Mouse (Mus musculus) embryonic stem cell, embryonic (primary cell): ENCODE measurements at regions not wholly inside any gene's neighbourhood (a gene's known extent, or its start where the extent isn't known, plus 50 kb on each side); places are given as distances from the start of the nearest gene placed in this dataset.

Experiments used
- CTCF ChIA-PET, 4 experiments: fragments of 300-600 bp in 2 of 4; fragments of 350-600 bp in 2 of 4; sonication (Branson Sonifier 250); formaldehyde crosslinking; loops; one replicate each; lab custom pipeline; 2022; ENCODE audit warnings: inconsistent platforms in 2 of 4; lab: Charles Lee
- POLR2A ChIA-PET, 4 experiments: fragments of 300-600 bp in 2 of 4; fragments of 350-600 bp in 2 of 4; sonication (Branson Sonifier 250); formaldehyde crosslinking; loops; one replicate each; lab custom pipeline; 2022; ENCODE audit warnings: antibody characterized with exemption in 4 of 4, inconsistent platforms in 1 of 4; lab: Charles Lee

- ChIA-PET POLR2A (interaction anchor here in 1 of 4 experiments (1.6 kb wide), 1 partner anchor 449 kb away, joined by 3 read pairs; the partner anchor contains the start of gene Cited2), CTCF (no interaction called here)
Measured at GRCm38 (mm10) chr10:17273855-17274254, 449.2 kb upstream of the Cited2 start.

GRCm38 (mm10) chr10:17275214-17275613 is 447.8 kb upstream of the Cited2 start:
- POLR2A ChIA-PET: no interaction called here
- CTCF ChIA-PET: no interaction called here

GRCm38 (mm10) chr10:17277911-17278310 is 445.1 kb upstream of the Cited2 start:
- POLR2A ChIA-PET: interaction anchor here in 2 of 4 experiments (0.5 to 1.0 kb wide), 3 partner anchors 216 to 450 kb away, joined by 3 to 4 read pairs (median 3); partner anchors contain the start of gene Cited2 (in 1 of the 2)
- CTCF ChIA-PET: no interaction called here

- ChIA-PET POLR2A (no interaction called here), CTCF (no interaction called here)
Measured at GRCm38 (mm10) chr10:17284858-17285257, 438.2 kb upstream of the Cited2 start.

GRCm38 (mm10) chr10:17287141-17287540 is 435.9 kb upstream of the Cited2 start:
- CTCF ChIA-PET: no interaction called here
- POLR2A ChIA-PET: no interaction called here

GRCm38 (mm10) chr10:17288231-17288630 is 434.8 kb upstream of the Cited2 start:
- CTCF ChIA-PET: interaction anchor here in 1 of 4 experiments (0.7 kb wide), 1 partner anchor 39 kb away, joined by 3 read pairs; no protein-coding TSS in a partner anchor
- POLR2A ChIA-PET: no interaction called here

- ChIA-PET POLR2A (no interaction called here), CTCF (interaction anchor here in 1 of 4 experiments (0.6 kb wide), 1 partner anchor 101 kb away, joined by 4 read pairs; no protein-coding TSS in a partner anchor)
Measured at GRCm38 (mm10) chr10:17292331-17292730, 430.7 kb upstream of the Cited2 start.

GRCm38 (mm10) chr10:17294440-17294839 is 428.6 kb upstream of the Cited2 start:
- POLR2A ChIA-PET: no interaction called here
- CTCF ChIA-PET: no interaction called here

- CTCF ChIA-PET: no interaction called here
Measured at GRCm38 (mm10) chr10:17295157-17295556, 427.9 kb upstream of the Cited2 start.

GRCm38 (mm10) chr10:17299600-17299999 is 423.4 kb upstream of the Cited2 start:
- POLR2A ChIA-PET: interaction anchor here in 1 of 4 experiments (1.1 kb wide), 1 partner anchor 424 kb away, joined by 3 read pairs; the partner anchor contains the start of gene Cited2
- CTCF ChIA-PET: no interaction called here

More at GRCm38 (mm10) chr10:17295157-17295556, 427.9 kb upstream of the Cited2 start:
- POLR2A ChIA-PET: no interaction called here

GRCm38 (mm10) chr10:17326724-17327123 is 396.3 kb upstream of the Cited2 start:
- CTCF ChIA-PET: interaction anchor here in 1 of 4 experiments (0.6 kb wide), 2 partner anchors 28 to 38 kb away, joined by 3 to 4 read pairs; no protein-coding TSS in a partner anchor
- POLR2A ChIA-PET: no interaction called here

GRCm38 (mm10) chr10:17330904-17331606 is 392.0 kb upstream of the Cited2 start:
- ChIA-PET CTCF (no interaction called here), POLR2A (interaction anchor here in 1 of 4 experiments (1.6 kb wide), 1 partner anchor 392 kb away, joined by 4 read pairs; the partner anchor contains the start of gene Cited2)

- ChIA-PET POLR2A (interaction anchor here in 1 of 4 experiments (1.6 kb wide), 1 partner anchor 392 kb away, joined by 4 read pairs; the partner anchor contains the start of gene Cited2), CTCF (no interaction called here)
Measured at GRCm38 (mm10) chr10:17331607-17332008, 391.4 kb upstream of the Cited2 start.

- ChIA-PET POLR2A (interaction anchor here in 1 of 4 experiments (1.6 kb wide), 1 partner anchor 391 kb away, joined by 4 read pairs; the partner anchor contains the start of gene Cited2), CTCF (no interaction called here)
Measured at GRCm38 (mm10) chr10:17332025-17332767, 390.8 kb upstream of the Cited2 start.

- ChIA-PET POLR2A (no interaction called here), CTCF (no interaction called here)
Measured at GRCm38 (mm10) chr10:17332986-17333385, 390.0 kb upstream of the Cited2 start.

GRCm38 (mm10) chr10:17333676-17334075 is 389.3 kb upstream of the Cited2 start:
- POLR2A ChIA-PET: no interaction called here
- CTCF ChIA-PET: no interaction called here

GRCm38 (mm10) chr10:17337217-17337616 is 385.8 kb upstream of the Cited2 start:
- ChIA-PET POLR2A (no interaction called here), CTCF (no interaction called here)

GRCm38 (mm10) chr10:17343829-17344228 is 379.2 kb upstream of the Cited2 start:
- CTCF ChIA-PET: no interaction called here
- POLR2A ChIA-PET: no interaction called here

GRCm38 (mm10) chr10:17352202-17352994 is 370.6 kb upstream of the Cited2 start:
- ChIA-PET POLR2A (no interaction called here), CTCF (no interaction called here)
